Mouse (Mus musculus): ENCODE measurements around the gene Slco2b1.

DNA sequence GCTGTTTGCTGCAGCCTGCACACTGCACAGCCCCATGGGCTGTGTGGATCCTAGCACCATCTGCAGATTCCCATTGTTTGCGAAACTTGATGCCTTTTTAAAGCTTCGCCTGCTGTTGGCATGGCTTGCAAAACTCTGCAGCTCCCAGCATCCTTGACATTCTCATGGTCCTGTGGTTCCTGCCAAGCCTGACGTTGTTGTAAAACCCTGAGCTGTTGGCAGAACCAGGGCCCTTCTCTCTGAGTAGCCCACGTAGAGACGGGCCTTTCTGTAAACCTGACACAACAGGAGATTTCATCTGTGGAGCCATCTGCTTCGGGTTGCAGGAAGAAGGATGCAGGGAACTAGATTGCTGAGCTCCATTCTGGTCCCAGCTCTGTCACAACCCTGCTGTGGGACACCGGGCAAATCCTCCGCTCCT, 2.8 kb downstream of the Slco2b1 start:
- TF ChIP-seq CTCF (IDR thresholded peaks at IDR 0.05; ENCODE audit: extremely low read depth, insufficient read depth, low read length) (no peak), POLR2A (IDR thresholded peaks at IDR 0.05; ENCODE audit: extremely low read depth, insufficient read depth, low read length) (no peak)

Measured in cortical plate, adult 2 months (tissue).